Mouse (Mus musculus) C2C12 (cell line): ENCODE results near the gene Kcns1. TPM values are rescaled to one million over a fixed set of nuclear protein-coding genes. Genes with fewer than 3 reads are reported as not detected.

Source experiments
- H3K27me3 ChIP-seq: one replicate; pipeline ENCODE4 v1.6.1; 2011; ENCODE audit not compliant: control insufficient read depth, insufficient read depth, insufficient read length
- H3K36me3 ChIP-seq: one replicate; pipeline ENCODE4 v1.6.1; 2011; ENCODE audit not compliant: control insufficient read depth, insufficient read depth
- H3K4me3 ChIP-seq: one replicate; pipeline ENCODE4 v1.5.1; 2011; ENCODE audit warnings: mild to moderate bottlenecking, control low read depth; ENCODE audit not compliant: poor library complexity, insufficient read depth, severe bottlenecking
- H3K79me2 ChIP-seq: one replicate; pipeline ENCODE4 v1.6.1; 2011; ENCODE audit not compliant: control insufficient read depth, insufficient read depth
- H3K79me3 ChIP-seq: one replicate; pipeline ENCODE4 v1.6.1; 2011; ENCODE audit warnings: low read depth, control low read depth
- H3ac ChIP-seq: one replicate; pipeline ENCODE3; 2011; ENCODE audit warnings: low read depth; ENCODE audit not compliant: control insufficient read depth, insufficient read length
- CEBPB ChIP-seq: IDR thresholded peaks from one replicate; pipeline ENCODE4 v1.6.1; 2011; ENCODE audit warnings: low read depth, mild to moderate bottlenecking, control low read depth, moderate library complexity
- CTCF ChIP-seq: IDR thresholded peaks from one replicate; pipeline ENCODE4 v1.5.1; 2011; ENCODE audit not compliant: control insufficient read depth, insufficient read depth, insufficient read length
- FOSL1 ChIP-seq: IDR thresholded peaks from one replicate; pipeline ENCODE4 v1.8.0; 2011; ENCODE audit warnings: mild to moderate bottlenecking, low read length; ENCODE audit not compliant: poor library complexity, insufficient read depth, severe bottlenecking
- MAX ChIP-seq: IDR thresholded peaks from one replicate; pipeline ENCODE4 v1.6.1; 2011; ENCODE audit warnings: mild to moderate bottlenecking, control low read depth
- MYOD1 ChIP-seq: IDR thresholded peaks from one replicate; pipeline ENCODE4 v1.6.1; 2011; ENCODE audit warnings: low read depth; ENCODE audit not compliant: control insufficient read depth, insufficient read length
- MYOG ChIP-seq: IDR thresholded peaks from one replicate; pipeline ENCODE4 v1.6.1; 2011; ENCODE audit not compliant: control insufficient read depth, insufficient read length; ENCODE audit errors: extremely low read depth
- USF1 ChIP-seq: IDR thresholded peaks from one replicate; pipeline ENCODE4 v1.6.1; 2011; ENCODE audit warnings: low read depth, mild to moderate bottlenecking, control low read depth, moderate library complexity
- polyA plus RNA-seq: library from polyadenylated mRNA; unstranded; fragments of >200 nt; fragmentation: generic; extraction: Trizol; gene quantifications from one replicate; pipeline ENCODE4 v1.2.1, GENCODE M21; 2012; ENCODE audit warnings: missing spikeins

Kcns1 gene
- polyA plus RNA-seq, 1 experiment, result not detected

- Histone ChIP-seq H3K4me3 (no peak overlapping the region), H3ac (no peak overlapping the region), H3K79me2 (no peaks in the 10 kb centered on the region), H3K79me3 (no peaks in the 10 kb centered on the region), H3K27me3 (peaks cover 74% of the 10 kb centered on the region), H3K36me3 (no peaks in the 10 kb centered on the region)
- TF ChIP-seq FOSL1, result no peak
- TF ChIP-seq MYOG, result no peak
- no peak for TF ChIP-seq USF1
- TF ChIP-seq CEBPB, result no peak
- TF ChIP-seq MAX, result no peak
- TF ChIP-seq MYOD1, result no peak
- TF ChIP-seq CTCF, result no peak
Measured at GRCm38 (mm10) chr2:164180124-164180523, 9.2 kb upstream of the Kcns1 start.

- Histone ChIP-seq H3K79me3 (no peaks in the 10 kb centered on the region), H3K4me3 (no peak overlapping the region), H3K79me2 (no peaks in the 10 kb centered on the region), H3ac (no peak overlapping the region), H3K27me3 (peaks cover 80% of the 10 kb centered on the region), H3K36me3 (no peaks in the 10 kb centered on the region)
- TF ChIP-seq FOSL1, result no peak
- no peak for TF ChIP-seq MAX
- no peak for TF ChIP-seq USF1
- TF ChIP-seq MYOD1, result no peak
- TF ChIP-seq CEBPB, result no peak
- no peak for TF ChIP-seq MYOG
- TF ChIP-seq CTCF, result no peak
Measured at GRCm38 (mm10) chr2:164177831-164178230, 6.9 kb upstream of the Kcns1 start.

GRCm38 (mm10) chr2:164175850-164176249, 4.9 kb upstream of the Kcns1 start:
- TF ChIP-seq MAX (no peak), CTCF (no peak), MYOD1 (no peak), FOSL1 (no peak), CEBPB (no peak), MYOG (no peak), USF1 (no peak)
- H3K79me3 ChIP-seq, result no peaks in the 10 kb centered on the region
- H3ac ChIP-seq, result no peak overlapping the region
- H3K79me2 ChIP-seq, result no peaks in the 10 kb centered on the region
- H3K36me3 ChIP-seq, result no peaks in the 10 kb centered on the region
- no peak overlapping the region for H3K4me3 ChIP-seq
- peaks cover 73% of the 10 kb centered on the region for H3K27me3 ChIP-seq

GRCm38 (mm10) chr2:164174649-164175395, 3.9 kb upstream of the Kcns1 start:
- Histone ChIP-seq H3K79me2 (no peaks in the 10 kb centered on the region), H3K27me3 (peaks cover 79% of the 10 kb centered on the region), H3K36me3 (no peaks in the 10 kb centered on the region), H3K79me3 (no peaks in the 10 kb centered on the region), H3K4me3 (no peak overlapping the region), H3ac (no peak overlapping the region)
- TF ChIP-seq FOSL1 (no peak), MYOG (no peak), USF1 (no peak), CEBPB (no peak), MYOD1 (no peak), MAX (no peak), CTCF (no peak)

DNA sequence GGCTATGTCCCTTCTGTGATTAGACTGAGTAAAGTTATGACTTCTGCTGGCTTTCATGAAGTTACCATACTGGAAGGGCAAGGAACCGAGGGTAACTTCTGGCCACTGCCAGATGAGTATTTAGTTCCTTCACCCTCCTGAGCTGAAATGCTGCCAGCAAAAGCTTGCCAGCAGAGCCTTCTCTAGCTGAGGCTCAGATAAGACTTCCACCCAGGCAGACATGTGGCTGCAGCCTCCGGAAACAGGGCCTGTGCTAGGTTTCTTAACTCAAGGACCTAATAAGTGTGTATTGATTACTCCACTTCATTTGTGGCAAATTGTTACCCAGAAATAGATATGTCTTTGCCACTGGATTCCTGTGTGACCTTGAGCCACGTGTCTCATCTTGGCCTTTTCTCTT, 2.5 kb upstream of the Kcns1 start:
- H3ac ChIP-seq, result no peak overlapping the region
- no peaks in the 10 kb centered on the region for H3K36me3 ChIP-seq
- no peaks in the 10 kb centered on the region for H3K79me3 ChIP-seq
- no peaks in the 10 kb centered on the region for H3K79me2 ChIP-seq
- H3K4me3 ChIP-seq, result no peak overlapping the region
- TF ChIP-seq MYOG (no peak), MYOD1 (no peak), FOSL1 (no peak), USF1 (no peak), CTCF (no peak)
- peaks cover 73% of the 10 kb centered on the region for H3K27me3 ChIP-seq
